Mouse (Mus musculus) liver, embryonic 16.5 days (tissue): Measurements from ENCODE around the gene Rnf17. TPM values are rescaled to one million over a fixed set of nuclear protein-coding genes. Genes with fewer than 3 reads are reported as not detected.

Source experiments
- ATAC-seq: fragments of 200-750 bp; cut with Nextera tagmentation; 2 replicates; pipeline ENCODE4 v1.8.0; 2017; ENCODE audit warnings: low read depth, mild to moderate bottlenecking, moderate number of reproducible peaks, moderate library complexity
- H3K27ac ChIP-seq: fragments of 300-500 bp; sonication (generic); 2 replicates; pipeline ENCODE4 v1.5.1; 2014; ENCODE audit warnings: mild to moderate bottlenecking, low read length
- H3K27me3 ChIP-seq: fragments of 300-500 bp; sonication (generic); 2 replicates; pipeline ENCODE4 v1.6.1; 2014; ENCODE audit warnings: low read depth, low read length, mixed read lengths; ENCODE audit not compliant: control insufficient read depth, insufficient read depth
- H3K36me3 ChIP-seq: fragments of 300-500 bp; sonication (generic); 2 replicates; pipeline ENCODE4 v1.6.1; 2014; ENCODE audit warnings: mild to moderate bottlenecking; ENCODE audit not compliant: control insufficient read depth, insufficient read depth
- H3K4me1 ChIP-seq: fragments of 300-500 bp; sonication (generic); 2 replicates; pipeline ENCODE4 v1.6.1; 2014; ENCODE audit warnings: low read depth, low read length, mixed read lengths; ENCODE audit not compliant: control insufficient read depth
- H3K4me2 ChIP-seq: fragments of 300-500 bp; sonication (generic); 2 replicates; pipeline ENCODE4 v1.6.1; 2014; ENCODE audit warnings: low read depth, low read length, mixed read lengths
- H3K4me3 ChIP-seq: fragments of 300-500 bp; sonication (generic); 2 replicates; pipeline ENCODE4 v1.5.1; 2014; ENCODE audit warnings: low read depth, mild to moderate bottlenecking, low read length
- H3K9ac ChIP-seq: fragments of 300-500 bp; sonication (generic); 2 replicates; pipeline ENCODE4 v1.6.1; 2014; ENCODE audit warnings: low read depth, low read length
- H3K9me3 ChIP-seq: fragments of 300-500 bp; sonication (generic); replicated peaks from 2 replicates; pipeline ENCODE4 v1.6.1; 2016; ENCODE audit warnings: low read length; ENCODE audit not compliant: control insufficient read depth
- WGBS: fragments of 180-500 bp; shearing (Covaris S2); extraction: QIAGEN DNeasy Blood & Tissue Kit; methylation state at CpG from one replicate; pipeline ENCODE4 v1.1.7; 2014; ENCODE audit not compliant: insufficient replicate concordance; 5-methylcytosine and 5-hydroxymethylcytosine counted together
- polyA plus RNA-seq: library from polyadenylated mRNA; unstranded; fragments of >200 nt; fragmentation: Nextera tagmentation; extraction: Ambion mirVana; gene quantifications from 2 replicates; pipeline ENCODE4 v1.2.1, GENCODE M21; 2015

Rnf17 gene
- polyA plus RNA-seq, 1 experiment from 2014 or later, result 0.57 TPM

- Histone ChIP-seq H3K27me3 (peaks cover 34% of the 10 kb centered on the region), H3K36me3 (no peaks in the 10 kb centered on the region)
Observed at GRCm38 (mm10) chr14:56368834-56369233, 33.5 kb upstream of the Rnf17 start.

DNA sequence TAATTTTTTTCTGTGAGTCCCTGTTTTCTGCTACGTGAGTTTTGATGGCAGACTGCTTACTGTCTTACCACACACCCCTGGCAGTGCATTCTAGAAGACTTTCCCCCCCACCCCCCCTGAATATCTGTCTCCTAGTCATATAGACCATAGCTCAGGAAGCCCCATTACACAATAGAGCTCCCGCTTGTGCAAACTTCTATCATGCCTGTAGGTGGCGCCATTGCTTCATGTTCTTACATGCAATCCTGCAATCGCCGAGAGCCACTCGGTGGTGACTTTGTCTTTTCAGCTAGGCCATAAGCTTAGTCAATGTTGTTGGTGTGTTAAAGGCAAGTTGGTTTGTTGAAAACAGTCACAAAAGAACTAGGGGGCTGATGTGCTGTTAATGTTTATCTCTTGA lies 26.6 kb upstream of the Rnf17 start:
- Histone ChIP-seq H3K9ac (no peak overlapping the region), H3K4me1 (no peaks in the 10 kb centered on the region), H3K27me3 (no peaks in the 10 kb centered on the region), H3K27ac (no peak overlapping the region), H3K4me2 (no peak overlapping the region), H3K4me3 (no peak overlapping the region), H3K36me3 (no peaks in the 10 kb centered on the region), H3K9me3 (no peaks in the 10 kb centered on the region)
- no peak for ATAC-seq
- 1% methylated on average over 6 of the region's 6 CpGs for WGBS

More at GRCm38 (mm10) chr14:56368834-56369233, 33.5 kb upstream of the Rnf17 start:
- no peak overlapping the region for H3K27ac ChIP-seq
- WGBS, result 39% methylated on average over 3 of the region's 3 CpGs
- no peaks in the 10 kb centered on the region for H3K4me1 ChIP-seq
- no peak overlapping the region for H3K9ac ChIP-seq
- no peak overlapping the region for H3K4me3 ChIP-seq
- H3K9me3 ChIP-seq, result no peaks in the 10 kb centered on the region
- ATAC-seq, result no peak
- no peak overlapping the region for H3K4me2 ChIP-seq

DNA sequence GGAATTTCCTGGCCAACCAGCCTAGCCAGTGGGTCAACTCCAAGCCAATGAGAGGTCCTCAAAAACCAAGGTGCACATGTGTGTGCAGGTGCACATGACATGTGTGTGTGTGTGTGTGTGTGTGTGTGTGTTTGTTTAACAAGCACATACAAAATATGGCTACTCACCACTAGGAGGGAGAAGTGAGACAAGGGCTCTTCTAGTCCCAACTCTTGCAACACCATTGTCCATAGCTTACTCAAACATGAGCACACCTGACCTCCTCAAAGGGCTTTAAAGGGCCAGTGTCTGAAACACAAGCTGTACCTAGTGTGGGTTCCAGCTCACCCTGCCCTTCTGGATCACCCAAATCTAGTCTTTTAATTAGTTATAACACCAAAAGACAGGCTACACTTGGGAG lies 24.6 kb upstream of the Rnf17 start:
- ATAC-seq, result no peak

GRCm38 (mm10) chr14:56379336-56379735 lies 23.0 kb upstream of the Rnf17 start:
- H3K4me3 ChIP-seq, result no peak overlapping the region
- no peaks in the 10 kb centered on the region for H3K36me3 ChIP-seq
- WGBS, result 67% methylated on average over 9 of the region's 9 CpGs
- H3K9ac ChIP-seq, result no peak overlapping the region
- no peak overlapping the region for H3K27ac ChIP-seq
- no peaks in the 10 kb centered on the region for H3K9me3 ChIP-seq
- H3K4me1 ChIP-seq, result no peaks in the 10 kb centered on the region
- H3K4me2 ChIP-seq, result no peak overlapping the region
- no peaks in the 10 kb centered on the region for H3K27me3 ChIP-seq
- no peak for ATAC-seq

More for the DNA sequence above, 24.6 kb upstream of the Rnf17 start:
- Histone ChIP-seq H3K9ac (no peak overlapping the region), H3K4me3 (no peak overlapping the region), H3K9me3 (no peaks in the 10 kb centered on the region), H3K4me1 (no peaks in the 10 kb centered on the region), H3K27ac (no peak overlapping the region), H3K27me3 (no peaks in the 10 kb centered on the region), H3K4me2 (no peak overlapping the region), H3K36me3 (no peaks in the 10 kb centered on the region)

DNA sequence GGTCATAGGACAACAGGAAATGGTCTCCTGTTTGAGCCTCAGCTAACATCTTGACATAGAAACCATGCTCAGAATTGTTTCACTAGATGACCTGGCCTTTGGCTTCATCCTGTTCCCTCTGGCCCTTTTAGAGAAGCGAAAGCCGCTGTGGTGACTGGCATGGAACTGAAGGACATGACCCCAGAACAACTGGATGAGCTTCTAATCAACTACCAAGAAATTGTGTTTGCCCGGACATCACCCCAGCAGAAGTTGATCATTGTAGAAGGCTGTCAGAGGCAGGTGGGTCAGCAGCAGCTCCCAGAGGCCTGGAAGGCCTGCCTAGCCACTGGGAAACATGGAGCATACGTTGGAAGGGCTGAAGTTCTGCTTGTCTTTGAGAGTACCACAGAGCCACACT lies 20.0 kb upstream of the Rnf17 start:
- Histone ChIP-seq H3K27ac (no peak overlapping the region), H3K4me3 (no peak overlapping the region), H3K9ac (no peak overlapping the region), H3K4me1 (no peaks in the 10 kb centered on the region), H3K9me3 (no peaks in the 10 kb centered on the region), H3K4me2 (no peak overlapping the region), H3K36me3 (no peaks in the 10 kb centered on the region), H3K27me3 (no peaks in the 10 kb centered on the region)
- WGBS, result 60% methylated on average over 4 of the region's 4 CpGs
- no peak for ATAC-seq

- H3K36me3 ChIP-seq, result no peaks in the 10 kb centered on the region
- no peak overlapping the region for H3K9ac ChIP-seq
- ATAC-seq, result no peak
- H3K9me3 ChIP-seq, result no peaks in the 10 kb centered on the region
- no peak overlapping the region for H3K4me3 ChIP-seq
- no peak overlapping the region for H3K27ac ChIP-seq
- H3K27me3 ChIP-seq, result no peaks in the 10 kb centered on the region
- no peak overlapping the region for H3K4me2 ChIP-seq
- H3K4me1 ChIP-seq, result no peaks in the 10 kb centered on the region
- WGBS, result 64% methylated on average over 3 of the region's 3 CpGs
Observed at GRCm38 (mm10) chr14:56390247-56390646, 12.1 kb upstream of the Rnf17 start.

DNA sequence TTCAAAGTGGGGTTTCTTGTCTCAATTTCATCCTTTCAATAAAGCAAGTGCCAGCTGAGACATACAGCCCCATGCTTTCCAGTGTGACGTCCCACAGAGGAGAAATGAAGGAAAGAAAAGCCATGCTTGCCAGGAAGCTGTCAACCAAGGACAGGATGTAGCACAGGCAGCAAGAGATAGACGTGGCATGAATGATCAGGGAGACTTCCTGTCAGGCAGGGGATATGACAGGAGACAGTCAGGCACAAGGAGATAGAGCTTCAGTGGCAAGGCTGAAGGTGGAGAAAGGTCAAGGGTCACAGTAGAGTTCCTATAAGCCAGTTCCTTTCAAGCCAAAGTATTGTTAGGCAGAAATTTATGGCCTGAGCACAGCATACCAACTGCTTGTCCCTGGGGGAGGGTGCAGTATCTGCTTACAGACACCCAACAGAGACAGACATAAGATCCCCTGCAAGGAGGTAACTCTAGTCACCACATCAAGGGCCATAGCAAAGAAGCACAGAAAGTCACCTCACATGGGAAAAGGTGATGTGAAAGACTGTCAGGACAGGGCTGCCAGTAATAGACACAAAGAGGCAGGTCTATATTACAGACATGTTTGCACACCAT lies 8.6 kb upstream of the Rnf17 start:
- ATAC-seq, result peak; percentile 55; the same call in 1 of the 2 replicates
- H3K4me3 ChIP-seq, result no peak overlapping the region
- H3K27me3 ChIP-seq, result no peaks in the 10 kb centered on the region
- H3K4me1 ChIP-seq, result no peaks in the 10 kb centered on the region
- 6% methylated on average over 2 of the region's 2 CpGs for WGBS
- no peak overlapping the region for H3K27ac ChIP-seq
- no peak overlapping the region for H3K4me2 ChIP-seq
- H3K9ac ChIP-seq, result no peak overlapping the region
- no peaks in the 10 kb centered on the region for H3K36me3 ChIP-seq
- H3K9me3 ChIP-seq, result no peaks in the 10 kb centered on the region

- no peak for ATAC-seq
- H3K27me3 ChIP-seq, result no peaks in the 10 kb centered on the region
- no peaks in the 10 kb centered on the region for H3K36me3 ChIP-seq
- H3K4me2 ChIP-seq, result no peak overlapping the region
- H3K4me3 ChIP-seq, result no peak overlapping the region
- H3K9me3 ChIP-seq, result no peaks in the 10 kb centered on the region
- H3K9ac ChIP-seq, result no peak overlapping the region
- no peaks in the 10 kb centered on the region for H3K4me1 ChIP-seq
- H3K27ac ChIP-seq, result no peak overlapping the region
Observed at GRCm38 (mm10) chr14:56398001-56398400, 4.4 kb upstream of the Rnf17 start.

- Histone ChIP-seq H3K36me3 (no peaks in the 10 kb centered on the region), H3K9me3 (no peaks in the 10 kb centered on the region), H3K4me1 (no peaks in the 10 kb centered on the region), H3K27me3 (no peaks in the 10 kb centered on the region), H3K27ac (no peak overlapping the region), H3K9ac (no peak overlapping the region), H3K4me2 (peak overlapping the region; percentile 21; the same call in 1 of the 2 replicates), H3K4me3 (no peak overlapping the region)
- no peak for ATAC-seq
- 73% methylated on average over 2 of the region's 2 CpGs for WGBS
Observed at GRCm38 (mm10) chr14:56403072-56403375, 643 bp downstream of the Rnf17 start.
